Mouse (Mus musculus) testis, adult 2 months (tissue): Measurements from ENCODE around the gene Trip12.

Source experiments
- CTCF ChIP-seq: fragments of 200-500 bp; IDR thresholded peaks from 2 replicates; pipeline ENCODE4 v1.5.1; 2012; ENCODE audit warnings: low read depth, mild to moderate bottlenecking, inconsistent platforms, low read length, moderate library complexity; ENCODE audit not compliant: control insufficient read depth, insufficient read depth, insufficient replicate concordance
- POLR2A ChIP-seq: fragments of 200-500 bp; IDR thresholded peaks from 2 replicates; pipeline ENCODE4 v1.6.1; 2012; ENCODE audit warnings: low read depth, mild to moderate bottlenecking, inconsistent platforms, low read length, moderate library complexity; ENCODE audit not compliant: control insufficient read depth

GRCm38 (mm10) chr1:84877590-84877989, 37.3 kb upstream of the Trip12 start:
- TF ChIP-seq POLR2A (no peak), CTCF (no peak)
